Mouse (Mus musculus) forebrain, embryonic 14.5 days (tissue): ENCODE measurements around the gene Rtl8a. TPM values are rescaled to one million over a fixed set of nuclear protein-coding genes. Genes with fewer than 3 reads are reported as not detected.
"Not testable (repeated sequence)": the region's sequence is repeated elsewhere in the genome, so short reads cannot be mapped to it uniquely, and the experiment has no call there.

ENCODE experiments used
- ATAC-seq: fragments of 200-750 bp; cut with Nextera tagmentation; 2 replicates; pipeline ENCODE4 v1.8.0; 2017; ENCODE audit warnings: mild to moderate bottlenecking, moderate library complexity
- DNase-seq: peaks from one replicate; pipeline ENCODE4 v3.0.0-alpha.2; 2015; ENCODE audit warnings: low spot score
- H3K27ac ChIP-seq: fragments of 300-500 bp; sonication (generic); 2 replicates; pipeline ENCODE4 v1.5.1; 2014; ENCODE audit warnings: low read depth, mild to moderate bottlenecking, control low read depth, low read length, moderate library complexity
- H3K27me3 ChIP-seq: fragments of 300-500 bp; sonication (generic); replicated peaks from 2 replicates; pipeline ENCODE4 v1.6.1; 2014; ENCODE audit warnings: low read length, control low read depth, mixed read lengths; ENCODE audit not compliant: control insufficient read depth, insufficient read depth
- H3K36me3 ChIP-seq: fragments of 300-500 bp; sonication (generic); 2 replicates; pipeline ENCODE4 v1.6.1; 2014; ENCODE audit warnings: low read length, control low read depth; ENCODE audit not compliant: control insufficient read depth, insufficient read depth
- H3K4me1 ChIP-seq: fragments of 300-500 bp; sonication (generic); 2 replicates; pipeline ENCODE4 v1.6.1; 2014; ENCODE audit warnings: antibody characterized with exemption, low read length, control low read depth; ENCODE audit not compliant: control insufficient read depth, insufficient read depth
- H3K4me2 ChIP-seq: fragments of 300-500 bp; sonication (generic); 2 replicates; pipeline ENCODE4 v1.6.1; 2014; ENCODE audit warnings: mild to moderate bottlenecking, control low read depth, low read length
- H3K4me3 ChIP-seq: fragments of 300-500 bp; sonication (generic); 2 replicates; pipeline ENCODE4 v1.5.1; 2014; ENCODE audit warnings: low read depth, low read length, control low read depth
- H3K9ac ChIP-seq: fragments of 300-500 bp; sonication (generic); 2 replicates; pipeline ENCODE4 v1.6.1; 2014; ENCODE audit warnings: mild to moderate bottlenecking, low read length, control low read depth, moderate library complexity
- H3K9me3 ChIP-seq: fragments of 300-500 bp; sonication (generic); replicated peaks from 2 replicates; pipeline ENCODE4 v1.6.1; 2016; ENCODE audit warnings: low read length, control low read depth, mixed read lengths; ENCODE audit not compliant: control insufficient read depth
- WGBS: fragments of 180-500 bp; shearing (Covaris S2); extraction: QIAGEN DNeasy Blood & Tissue Kit; methylation state at CpG from one replicate; pipeline ENCODE4 v1.1.7; 2014; 5-methylcytosine and 5-hydroxymethylcytosine counted together
- polyA plus RNA-seq: library from polyadenylated mRNA; unstranded; fragments of >200 nt; fragmentation: Nextera tagmentation; extraction: Ambion mirVana; gene quantifications from 2 replicates; pipeline ENCODE4 v1.2.1, GENCODE M21; 2014

Rtl8a gene
- polyA plus RNA-seq, 1 experiment from 2014 or later: 145 TPM

DNA sequence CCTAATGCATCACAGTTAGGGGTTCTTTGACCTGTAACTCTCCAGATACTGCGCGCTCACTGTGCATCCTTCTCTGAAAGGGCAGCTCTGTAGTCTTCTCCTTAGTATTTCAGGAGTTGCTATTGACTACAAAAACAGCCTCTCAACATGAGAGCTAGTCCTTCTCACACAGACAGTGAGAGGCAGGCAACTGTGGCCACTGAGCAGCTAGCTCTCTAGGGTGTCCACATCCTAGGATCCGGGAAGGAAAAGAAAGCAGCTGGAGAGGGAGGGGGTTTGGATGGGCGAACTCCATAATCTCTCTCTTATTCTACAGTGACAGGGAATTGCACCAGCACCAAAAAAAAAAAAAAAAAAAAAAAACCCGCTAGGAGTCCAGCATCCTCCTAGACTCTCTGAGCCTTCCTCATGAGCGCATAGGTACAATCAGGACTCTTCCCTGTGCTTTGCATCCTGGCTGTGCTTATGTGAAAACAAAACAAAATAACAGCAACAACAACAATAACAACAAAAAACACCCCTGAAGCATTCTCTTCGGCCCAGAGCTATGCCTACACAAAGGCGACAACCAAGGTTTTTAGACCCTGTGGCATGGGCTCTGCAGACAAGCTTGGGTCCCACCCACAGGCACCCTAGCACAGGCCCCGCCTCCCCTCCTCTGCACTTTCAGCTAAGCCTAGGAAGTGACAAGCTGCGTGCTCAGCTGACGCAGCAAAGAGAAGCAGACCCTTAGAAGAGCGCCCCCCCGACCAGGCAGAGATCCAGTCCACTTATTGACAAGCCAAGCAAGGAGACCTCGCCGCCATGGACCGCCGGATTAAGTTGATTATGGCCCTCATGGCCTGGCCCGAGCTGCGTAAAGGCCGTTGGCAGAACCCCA, 36.0 kb downstream of the Rtl8a start, which contains the start of gene Rtl8c:
Gene Rtl8c, plus strand, starts transcription at position 791 of the 880 bp plus-strand sequence.
- peak within 1 kb of the TSS; percentile 50 for H3K4me2 ChIP-seq
- H3K9ac ChIP-seq: peak within 1 kb of the TSS; percentile 65
- H3K9me3 ChIP-seq: no peaks in the 10 kb centered on the region
- H3K4me3 ChIP-seq: peak within 1 kb of the TSS; percentile 39
- H3K36me3 ChIP-seq: no peaks in the 10 kb centered on the region
- WGBS: 34% methylated on average over 20 of the region's 20 CpGs
- no peaks in the 10 kb centered on the region for H3K27me3 ChIP-seq
- ATAC-seq (peak; percentile 93), DNase-seq (peak; percentile 87)
- H3K27ac ChIP-seq: peak within 1 kb of the TSS; percentile 44; the same call in 1 of the 2 replicates
- H3K4me1 ChIP-seq: no peaks in the 10 kb centered on the region

DNA sequence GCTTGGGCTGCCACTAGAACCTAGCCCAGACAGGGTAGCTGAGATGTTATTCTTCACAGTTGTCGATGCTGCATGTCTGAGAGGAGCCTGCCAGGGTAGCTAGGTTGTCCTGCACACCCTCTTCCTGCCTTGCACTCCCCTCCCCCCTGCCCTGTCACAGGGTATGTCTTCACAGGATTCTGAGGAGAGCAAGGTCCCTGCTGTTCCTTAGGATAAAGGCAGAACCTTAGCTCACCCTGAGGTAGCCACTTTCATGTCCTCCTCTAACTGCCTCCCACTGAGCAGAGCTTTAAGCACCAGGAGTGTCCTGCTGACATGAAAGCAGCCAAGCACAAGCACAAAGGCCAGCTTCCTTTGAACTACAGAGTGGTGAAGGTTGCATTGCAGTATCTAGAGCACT, 37.3 kb downstream of the Rtl8a start:
- not testable (repeated sequence) for H3K27ac ChIP-seq, H3K4me3 ChIP-seq, ATAC-seq, H3K9me3 ChIP-seq, H3K36me3 ChIP-seq, H3K4me2 ChIP-seq, H3K4me1 ChIP-seq, H3K9ac ChIP-seq, H3K27me3 ChIP-seq, DNase-seq
- 19% methylated on average over 1 of the region's 1 CpGs for WGBS

DNA sequence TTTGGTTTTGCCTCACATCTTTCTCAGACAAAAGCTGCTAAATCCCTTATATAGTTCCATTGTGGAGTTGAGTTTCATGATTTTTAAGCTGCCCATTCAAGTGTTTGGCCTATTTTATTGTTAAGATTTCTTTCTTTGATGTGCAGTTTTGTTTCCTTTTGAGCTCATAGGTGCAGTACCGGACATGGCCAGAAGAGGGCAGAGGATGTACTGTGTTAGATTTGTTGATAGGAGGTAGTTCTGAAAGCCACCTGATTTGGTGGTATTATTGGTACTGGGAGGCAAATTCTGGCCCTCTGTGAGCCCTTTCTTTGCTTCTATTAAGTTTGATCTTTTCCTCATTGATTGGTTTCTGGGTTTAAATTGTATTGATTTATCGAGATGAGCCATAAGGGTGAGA, 43.5 kb downstream of the Rtl8a start:
- DNase-seq, H3K9me3 ChIP-seq, ATAC-seq, H3K27ac ChIP-seq, H3K9ac ChIP-seq, H3K36me3 ChIP-seq, H3K4me1 ChIP-seq, H3K27me3 ChIP-seq, H3K4me2 ChIP-seq, H3K4me3 ChIP-seq: not testable (repeated sequence)
- WGBS: 12% methylated on average over 1 of the region's 2 CpGs

Other genes starting within 250 kb of the Rtl8a start
- not detected in 2 replicates for gene Etd, start 208.8 kb downstream of the Rtl8a start, polyA plus RNA-seq
- 131 and 144 TPM in 2 replicates for gene Rtl8c, start 35.6 kb downstream of the Rtl8a start, polyA plus RNA-seq
- gene Gm14597, start 34.7 kb downstream of the Rtl8a start, polyA plus RNA-seq: not detected in 2 replicates
- gene Rtl8b, start 26.7 kb upstream of the Rtl8a start, polyA plus RNA-seq: 115 and 145 TPM in 2 replicates
- gene 4930502E18Rik, start 81.1 kb upstream of the Rtl8a start, polyA plus RNA-seq: 0.24 and 0.25 TPM in 2 replicates
- gene 1700013H16Rik, start 114.1 kb upstream of the Rtl8a start, polyA plus RNA-seq: not detected in 2 replicates
- gene Zfp36l3, start 132.7 kb upstream of the Rtl8a start, polyA plus RNA-seq: not detected in 2 replicates
- gene Xlr, start 154.0 kb upstream of the Rtl8a start, polyA plus RNA-seq: 0.83 and 1.1 TPM in 2 replicates